Mouse (Mus musculus) spleen, postnatal 36 days (tissue): ENCODE data around the gene Atp6v0a1.

ENCODE experiments used
- DNase-seq, 2 experiments: peaks; one replicate each; pipeline ENCODE4 v3.0.0; 2022; ENCODE audit warnings: low spot score in 2 of 2, mixed read lengths in 1 of 2

The Atp6v0a1 gene

DNA sequence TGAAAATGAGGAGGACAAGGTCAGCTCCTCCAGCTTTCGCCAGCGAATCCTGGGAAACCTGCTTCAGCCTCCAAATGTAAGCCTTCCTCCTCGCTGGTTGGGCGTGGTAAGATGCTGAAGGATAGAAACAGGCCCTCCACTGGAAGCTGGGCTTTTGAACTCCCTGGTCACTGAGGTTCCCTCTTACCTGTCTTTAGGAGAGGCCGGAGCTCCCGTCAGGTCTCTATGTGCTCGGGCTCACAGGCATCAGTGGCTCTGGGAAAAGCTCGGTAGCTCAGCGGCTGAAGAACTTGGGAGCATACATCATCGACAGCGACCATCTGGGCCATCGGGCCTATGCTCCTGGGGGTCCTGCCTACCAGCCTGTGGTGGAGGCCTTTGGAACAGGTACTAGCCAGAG, 75.6 kb downstream of the Atp6v0a1 start:
- no peak for DNase-seq

DNA sequence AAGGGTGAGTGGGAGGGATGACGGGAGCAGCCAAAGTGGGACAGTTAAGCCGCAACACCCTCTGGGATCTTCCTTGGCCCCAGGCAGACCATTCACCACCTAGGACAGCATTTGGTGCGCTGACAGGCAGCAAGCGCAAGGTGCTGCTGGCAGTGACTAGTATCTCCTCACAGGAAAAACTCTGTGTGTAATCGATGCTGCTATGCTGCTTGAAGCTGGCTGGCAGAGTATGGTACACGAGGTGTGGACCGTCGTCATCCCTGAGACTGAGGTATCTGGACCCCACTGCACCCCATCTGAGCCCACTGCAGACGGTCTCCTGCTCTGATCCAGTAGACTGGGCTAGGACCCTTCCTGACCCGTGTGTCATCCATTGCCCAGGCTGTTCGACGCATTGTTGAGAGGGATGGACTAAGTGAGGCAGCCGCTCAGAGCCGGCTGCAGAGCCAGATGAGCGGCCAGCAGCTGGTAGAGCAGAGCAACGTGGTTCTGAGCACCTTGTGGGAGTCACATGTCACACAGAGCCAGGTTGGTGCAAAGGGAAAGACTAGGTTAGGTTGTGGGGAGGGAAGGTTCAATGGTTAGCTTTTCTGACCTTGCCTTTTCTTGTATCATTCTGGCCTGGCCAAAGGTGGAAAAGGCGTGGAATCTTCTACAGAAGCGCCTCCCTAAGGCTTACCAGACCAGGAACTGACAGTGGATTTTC, 76.5 kb downstream of the Atp6v0a1 start:
- no peak for DNase-seq

DNA sequence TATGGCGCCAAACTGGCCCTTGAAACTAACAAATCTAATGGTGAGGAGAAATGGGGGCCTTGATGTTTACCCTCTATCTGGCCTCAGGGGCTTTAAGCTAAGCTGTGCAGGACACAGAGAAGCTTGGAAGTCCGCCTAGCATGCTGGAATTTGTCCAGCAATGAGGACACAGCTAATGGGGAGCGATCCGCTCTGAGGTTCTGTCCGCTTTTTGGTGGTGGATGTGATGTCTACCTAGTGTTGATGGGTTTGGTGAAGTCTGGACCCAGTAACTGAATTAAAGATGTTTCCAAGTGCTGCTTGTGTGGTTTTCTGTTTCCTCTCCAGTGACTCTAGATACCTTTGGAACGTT, 77.0 kb downstream of the Atp6v0a1 start:
- DNase-seq = no peak

DNA sequence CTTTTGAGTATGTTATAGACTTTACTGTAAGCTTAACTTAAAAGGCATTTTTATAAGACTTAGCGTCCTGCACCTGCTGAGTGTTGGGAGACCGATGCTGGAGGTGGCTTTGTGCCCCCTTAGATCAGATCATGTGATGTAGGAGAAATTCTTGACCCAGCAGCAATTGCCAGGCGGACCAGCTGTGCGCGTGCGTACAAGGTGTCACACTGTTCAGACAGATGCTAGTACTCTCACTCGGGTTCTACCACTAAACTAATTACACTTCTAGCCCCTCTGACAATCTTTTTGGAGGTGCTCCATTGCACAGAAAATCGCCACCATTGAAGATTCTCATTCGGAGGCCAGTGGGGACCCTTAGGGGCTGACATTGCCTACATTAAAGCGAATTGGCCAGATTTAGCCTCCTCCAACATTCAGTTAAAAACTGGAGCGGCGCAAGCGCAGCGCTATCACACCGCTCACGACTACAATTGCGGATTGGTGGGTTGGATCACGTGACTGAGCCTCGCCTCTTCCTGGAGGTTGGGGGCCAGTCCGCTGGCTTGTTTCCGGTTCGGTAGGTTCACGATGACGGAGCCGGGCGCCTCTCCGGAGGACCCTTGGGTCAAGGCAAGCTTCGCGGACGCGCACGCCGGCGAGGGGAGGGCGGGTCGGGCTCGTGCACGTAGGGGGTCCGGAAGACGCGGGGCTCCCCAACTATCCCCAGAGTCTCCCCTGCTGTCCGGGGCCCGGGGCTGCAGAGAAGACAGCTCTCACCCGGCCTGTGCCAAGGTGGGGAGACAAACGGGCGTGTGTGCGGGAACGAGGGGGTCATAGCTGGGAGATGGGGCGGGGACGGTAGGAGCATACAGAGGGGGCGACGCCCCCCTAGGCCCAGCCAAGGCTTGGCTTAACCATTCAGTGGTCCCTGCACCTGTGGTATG, 77.8 kb downstream of the Atp6v0a1 start, which contains the start of gene Mlx:
Mlx (plus strand) TSS at position 522 of the 926 bp plus-strand sequence.
- DNase-seq = peak; percentile 91 to 92

DNA sequence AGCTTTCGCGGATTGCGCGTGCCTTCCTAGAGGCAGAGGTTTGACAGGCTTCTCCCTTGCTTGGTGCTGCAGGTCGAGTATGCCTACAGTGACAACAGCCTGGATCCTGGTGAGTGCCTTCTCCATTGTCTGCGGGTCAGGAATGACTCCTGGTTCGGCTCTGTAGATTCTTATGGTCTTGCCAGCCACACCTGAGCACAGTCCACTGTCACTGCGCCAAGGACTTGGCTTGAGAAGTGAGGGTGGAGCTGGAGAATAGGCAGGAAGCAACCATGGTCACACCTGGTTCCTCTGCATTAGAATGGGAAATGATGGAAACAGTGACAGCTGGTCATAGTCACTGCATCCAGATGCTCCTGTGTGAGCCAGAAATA, 78.4 kb downstream of the Atp6v0a1 start:
- no peak for DNase-seq

DNA sequence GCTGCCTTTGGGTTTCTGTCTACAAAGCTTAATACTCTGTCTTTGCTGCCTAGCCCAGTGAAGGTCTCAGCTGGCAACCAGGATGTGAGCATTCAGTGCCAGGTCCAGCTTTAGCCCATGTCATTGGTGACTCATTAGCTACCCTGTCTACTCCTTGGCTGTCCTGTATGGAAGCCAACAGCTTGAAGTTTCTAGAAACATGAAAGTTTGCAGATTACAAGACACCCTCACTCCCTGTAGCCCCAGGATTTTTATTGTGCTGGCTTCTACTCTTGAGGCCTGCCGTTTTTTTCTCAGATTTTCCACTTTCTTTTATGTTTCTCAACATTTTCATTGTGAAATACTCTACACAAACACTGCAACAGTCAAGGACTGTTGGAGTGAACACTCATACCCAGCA, 80.7 kb downstream of the Atp6v0a1 start:
- DNase-seq = no peak

DNA sequence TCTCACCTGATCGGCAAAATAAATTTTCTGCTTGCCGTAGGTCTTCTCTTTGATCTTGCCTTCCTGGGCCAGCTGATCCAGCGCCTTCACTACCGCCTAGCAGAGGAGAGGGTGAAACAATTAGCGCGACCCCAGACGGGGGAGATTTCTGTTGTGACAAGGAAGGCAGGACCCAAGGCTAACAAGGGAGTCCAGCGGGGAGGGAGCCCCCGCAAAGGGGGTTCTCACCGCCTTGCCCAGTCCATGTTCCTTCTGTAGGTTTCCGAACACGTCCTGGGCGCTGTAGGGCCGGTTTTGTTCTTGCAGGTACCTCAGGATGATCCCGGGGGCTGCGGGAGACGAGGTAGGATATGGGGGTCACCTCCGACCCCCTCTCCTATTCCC, 85.7 kb downstream of the Atp6v0a1 start:
- DNase-seq = no peak

DNA sequence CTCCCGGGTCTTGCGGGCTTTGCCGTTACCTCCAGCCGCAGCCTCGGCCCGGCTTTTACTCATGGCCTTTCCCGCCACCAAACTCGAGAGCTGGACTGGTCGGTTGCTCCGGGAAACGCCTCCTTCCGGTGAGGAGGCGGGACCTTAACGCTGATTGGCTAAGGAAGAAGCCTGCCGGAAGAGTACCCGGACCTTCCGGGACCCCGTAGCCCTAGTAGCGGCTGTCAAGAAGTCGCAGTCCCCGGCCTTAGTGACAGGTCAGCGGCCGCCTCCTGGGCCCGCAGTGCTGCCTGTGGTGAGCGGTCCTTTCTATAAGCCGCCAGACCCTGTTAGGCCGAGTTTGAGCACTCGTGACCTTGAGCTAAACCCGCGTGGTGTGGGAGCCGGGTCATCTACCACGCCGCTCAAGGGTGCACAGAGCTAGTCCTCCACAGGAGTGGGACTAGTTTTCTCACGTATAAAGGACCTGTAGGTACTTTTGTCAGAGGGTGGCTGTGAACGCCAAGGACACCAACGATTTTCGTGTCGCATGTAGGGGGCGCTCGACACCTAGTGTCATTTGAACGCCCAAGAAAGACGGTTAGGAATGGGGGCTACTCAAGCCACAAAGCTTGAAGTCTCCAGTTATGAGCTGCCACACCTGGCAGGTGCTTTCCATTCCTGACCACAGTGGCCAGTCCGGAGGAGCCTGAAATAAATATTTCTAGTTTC, 86.2 kb downstream of the Atp6v0a1 start, which contains the start of gene Psmc3ip:
Psmc3ip (minus strand) TSS at position 123 of the 711 bp plus-strand sequence.
- DNase-seq = peak; percentile 93 to 95

DNA sequence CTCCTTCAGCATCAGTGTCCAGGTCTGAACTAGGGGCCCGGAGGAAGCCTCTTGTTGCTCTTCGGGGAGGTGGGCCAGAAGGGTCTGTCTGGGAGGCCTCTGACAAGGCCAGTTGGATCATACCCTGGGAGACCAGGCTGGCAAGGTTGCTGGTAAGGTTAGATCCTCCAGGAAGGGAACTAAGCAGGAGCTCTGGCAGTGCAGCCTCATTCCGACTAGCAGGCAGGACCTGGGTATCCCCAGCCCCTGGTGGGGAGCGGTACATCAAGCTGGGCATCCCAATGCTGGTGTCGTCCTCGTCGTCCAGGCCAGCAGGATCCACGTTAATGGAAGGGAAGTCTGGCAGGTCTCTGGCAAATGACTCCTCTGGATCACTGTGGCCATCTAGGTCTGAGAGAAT, 89.0 kb downstream of the Atp6v0a1 start:
- no peak for DNase-seq

DNA sequence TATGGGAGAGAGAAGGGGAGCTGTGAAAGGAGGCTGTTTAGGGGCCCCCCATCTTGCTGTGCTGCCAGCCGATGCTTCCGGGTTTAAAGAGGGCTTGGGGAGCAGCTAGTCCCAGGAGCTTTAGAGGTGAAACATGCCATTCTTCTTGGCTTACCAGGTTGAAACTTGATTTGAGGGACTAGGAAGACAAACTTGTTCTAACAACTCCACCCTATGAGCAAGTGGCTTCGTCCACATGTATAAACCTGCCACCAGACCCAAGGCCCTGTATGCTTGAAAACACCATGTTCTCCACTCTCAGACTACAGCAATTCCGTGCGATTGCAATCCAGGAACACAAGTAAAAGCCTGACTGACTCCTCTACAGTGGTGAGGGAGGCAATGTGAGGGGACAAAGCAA, 93.8 kb downstream of the Atp6v0a1 start:
- no peak for DNase-seq

DNA sequence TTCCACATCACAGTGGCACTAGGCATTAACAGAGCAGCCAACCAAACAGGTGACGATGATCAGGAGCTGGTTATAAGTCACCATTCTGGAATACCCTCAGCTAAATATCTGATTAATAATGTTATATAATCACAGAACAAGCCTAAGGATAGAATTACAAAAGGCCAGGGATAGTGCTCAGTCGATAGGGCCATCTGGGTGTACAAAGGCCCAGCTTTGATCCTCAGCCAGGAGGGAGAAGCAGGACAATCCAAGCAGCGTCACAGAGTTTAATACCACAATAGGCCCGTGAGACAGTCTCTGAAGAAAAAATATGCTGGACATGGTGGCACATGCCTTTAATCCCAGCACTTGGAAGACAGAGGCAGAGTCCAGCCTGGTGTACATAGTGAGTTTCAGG, 100.1 kb downstream of the Atp6v0a1 start:
- no peak for DNase-seq

DNA sequence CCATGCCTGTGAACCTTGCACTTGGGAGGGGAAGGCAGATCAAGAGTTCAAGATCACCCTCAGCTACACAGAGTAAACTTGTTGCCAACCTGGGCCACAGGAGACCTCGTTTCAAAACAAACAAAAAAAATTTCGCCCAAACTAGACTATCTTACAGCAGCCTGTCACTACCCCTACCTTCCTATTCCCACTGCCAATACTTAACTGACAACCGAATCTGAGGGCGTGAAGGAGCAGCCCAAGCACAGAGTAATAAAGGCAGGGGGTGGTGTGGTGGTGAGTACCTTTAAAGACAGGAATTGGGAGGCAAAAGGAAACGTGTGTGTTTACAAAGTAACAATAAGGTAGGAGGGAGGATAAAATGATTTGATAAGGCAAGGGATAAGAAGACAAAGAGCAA, 101.5 kb downstream of the Atp6v0a1 start:
- no peak for DNase-seq

DNA sequence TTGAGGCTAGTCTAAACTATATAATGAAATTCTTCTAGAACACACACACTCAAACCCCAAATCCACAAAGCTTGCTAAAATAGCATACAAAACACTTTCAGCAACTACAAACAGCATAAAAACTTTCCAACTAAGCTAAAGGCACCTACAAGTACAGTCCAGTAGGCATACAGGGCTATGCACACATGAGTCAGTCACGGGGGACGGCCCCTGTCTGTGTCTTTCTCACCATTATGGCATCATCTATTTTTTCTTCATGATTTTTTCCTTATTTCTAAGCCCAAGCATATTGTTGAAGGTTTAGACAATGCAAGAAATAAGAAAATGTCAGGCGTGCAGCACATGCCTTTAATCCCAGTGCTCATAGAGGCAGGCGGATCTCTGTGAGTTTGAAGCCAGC, 101.9 kb downstream of the Atp6v0a1 start:
- no peak for DNase-seq

DNA sequence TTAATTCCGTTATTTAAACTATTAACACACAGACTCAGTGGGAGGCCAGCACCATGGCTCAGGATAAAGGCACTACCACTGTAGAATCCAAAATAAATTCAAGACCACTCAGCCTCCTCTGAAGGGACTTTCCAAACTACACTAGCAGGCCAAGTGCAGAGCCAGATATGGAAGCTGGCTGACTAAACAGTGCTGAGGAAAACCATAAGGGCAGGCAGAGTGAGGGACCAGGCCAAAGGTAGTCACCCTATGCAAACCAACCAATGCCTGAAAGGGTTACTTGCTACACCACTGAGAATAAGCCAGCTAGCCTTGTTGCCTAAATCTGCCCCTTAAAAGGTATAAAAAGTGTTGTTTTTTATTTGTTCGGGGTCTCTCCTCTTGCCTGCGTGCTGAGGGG, 102.9 kb downstream of the Atp6v0a1 start:
- DNase-seq = no peak
